Mouse (Mus musculus) MEL (cell line): Measurements from ENCODE around the gene Dmkn. TPM values are rescaled to one million over a fixed set of nuclear protein-coding genes. Genes with fewer than 3 reads are reported as not detected.
A peak's percentile ranks its signal among the peaks of the same experiment; 100 is the strongest.
"Not testable (repeated sequence)": the region's sequence is repeated elsewhere in the genome, so short reads cannot be mapped to it uniquely, and the experiment has no call there.

Experiments used
- DNase-seq: peaks from one replicate; pipeline ENCODE4 v3.0.0; 2011; ENCODE audit warnings: low read depth, low spot score
- H3K27ac ChIP-seq: 2 replicates; pipeline ENCODE4 v1.5.1; 2012; ENCODE audit warnings: low read depth, mild to moderate bottlenecking, control low read depth, low read length, moderate library complexity; ENCODE audit not compliant: control insufficient read depth
- H3K27me3 ChIP-seq, 2 experiments: fragments of 150-350 bp in 1 of 2; sonication (generic) in 1 of 2; 2 replicates each; pipeline ENCODE4 v1.6.1; 2012; ENCODE audit warnings: low read length in 2 of 2, mild to moderate bottlenecking in 2 of 2, improper control_type of control experiment in 1 of 2, moderate library complexity in 1 of 2; ENCODE audit not compliant: insufficient read depth in 2 of 2, control insufficient read depth in 1 of 2
- H3K36me3 ChIP-seq, 2 experiments: 2 replicates each; pipeline ENCODE4 v1.6.1; 2012 to 2014; ENCODE audit warnings: low read length in 2 of 2, improper control_type of control experiment in 1 of 2, inconsistent platforms in 1 of 2, mild to moderate bottlenecking in 1 of 2; ENCODE audit not compliant: insufficient read depth in 2 of 2, control insufficient read depth in 1 of 2
- H3K4me1 ChIP-seq, 2 experiments: fragments of 150-350 bp in 1 of 2; sonication (generic) in 1 of 2; 2 replicates each; pipeline ENCODE4 v1.6.1; 2012; ENCODE audit warnings: low read length in 2 of 2, improper control_type of control experiment in 1 of 2, mild to moderate bottlenecking in 1 of 2; ENCODE audit not compliant: insufficient read depth in 2 of 2, control insufficient read depth in 1 of 2
- H3K4me3 ChIP-seq, 2 experiments: fragments of 150-350 bp in 1 of 2; sonication (generic) in 1 of 2; 2 replicates each; pipeline ENCODE4 v1.5.1; 2012; ENCODE audit warnings: low read depth in 2 of 2, low read length in 2 of 2, mild to moderate bottlenecking in 2 of 2, moderate library complexity in 2 of 2, control low read depth in 1 of 2, improper control_type of control experiment in 1 of 2; ENCODE audit not compliant: control insufficient read depth in 1 of 2, insufficient read depth in 1 of 2
- H3K79me2 ChIP-seq: 2 replicates; pipeline ENCODE4 v1.6.1; 2012; ENCODE audit warnings: mild to moderate bottlenecking, low read length, moderate library complexity; ENCODE audit not compliant: control insufficient read depth, poor library complexity, insufficient read depth
- H3K9ac ChIP-seq: 2 replicates; pipeline ENCODE4 v1.6.1; 2012; ENCODE audit warnings: low read depth, mild to moderate bottlenecking, control low read depth, low read length, moderate library complexity; ENCODE audit not compliant: control insufficient read depth, poor library complexity, severe bottlenecking
- H3K9me3 ChIP-seq: fragments of 150-350 bp; sonication (generic); replicated peaks from 2 replicates; pipeline ENCODE4 v1.6.1; 2012; ENCODE audit warnings: mild to moderate bottlenecking, low read length, improper control_type of control experiment, moderate library complexity; ENCODE audit not compliant: insufficient read depth
- BHLHE40 ChIP-seq: IDR thresholded peaks from 2 replicates; pipeline ENCODE4 v1.6.1; 2012; ENCODE audit warnings: low read depth, mild to moderate bottlenecking, inconsistent platforms, low read length, improper control_type of control experiment, borderline replicate concordance
- EP300 ChIP-seq, 2 experiments: IDR thresholded peaks; 2 replicates each; pipeline ENCODE4 v1.6.1; 2011; ENCODE audit warnings: improper control_type of control experiment in 2 of 2, low read length in 2 of 2, low read depth in 1 of 2, mild to moderate bottlenecking in 1 of 2
- GATA1 ChIP-seq: IDR thresholded peaks from 2 replicates; pipeline ENCODE4 v1.6.1; 2011; ENCODE audit warnings: low read depth, low read length, improper control_type of control experiment
- HCFC1 ChIP-seq: IDR thresholded peaks from 2 replicates; pipeline ENCODE4 v1.6.1; 2012; ENCODE audit warnings: low read depth, mild to moderate bottlenecking, inconsistent platforms, low read length, improper control_type of control experiment, moderate library complexity
- KAT2A ChIP-seq: conservative IDR thresholded peaks from 2 replicates; pipeline ENCODE4 v1.6.1; 2012; ENCODE audit warnings: low read depth, low read length, improper control_type of control experiment, inconsistent platforms
- NELFE ChIP-seq: IDR thresholded peaks from 2 replicates; pipeline ENCODE4 v1.6.1; 2011; ENCODE audit warnings: low read depth, low read length, improper control_type of control experiment
- NRF1 ChIP-seq: IDR thresholded peaks from 2 replicates; pipeline ENCODE4 v1.6.1; 2014; ENCODE audit warnings: low read depth, mild to moderate bottlenecking, inconsistent platforms, low read length, improper control_type of control experiment, moderate library complexity; ENCODE audit not compliant: poor library complexity, insufficient read depth, severe bottlenecking
- POLR2AphosphoS2 ChIP-seq: IDR thresholded peaks from 2 replicates; pipeline ENCODE4 v1.6.1; 2011; ENCODE audit warnings: low read length, improper control_type of control experiment
- SIN3A ChIP-seq: IDR thresholded peaks from 2 replicates; pipeline ENCODE4 v1.6.1; 2012; ENCODE audit warnings: low read length, improper control_type of control experiment, inconsistent platforms
- SMC3 ChIP-seq: IDR thresholded peaks from 2 replicates; pipeline ENCODE4 v1.6.1; 2011; ENCODE audit warnings: low read depth, low read length, improper control_type of control experiment
- TBP ChIP-seq: IDR thresholded peaks from 2 replicates; pipeline ENCODE4 v1.8.0; 2011; ENCODE audit warnings: low read depth, low read length, improper control_type of control experiment
- UBTF ChIP-seq: IDR thresholded peaks from 2 replicates; pipeline ENCODE4 v1.6.1; 2012; ENCODE audit warnings: low read depth, mild to moderate bottlenecking, inconsistent platforms, low read length, improper control_type of control experiment, moderate library complexity, borderline replicate concordance; ENCODE audit not compliant: insufficient read depth
- USF1 ChIP-seq: IDR thresholded peaks from 2 replicates; pipeline ENCODE4 v1.6.1; 2014; ENCODE audit warnings: low read depth, mild to moderate bottlenecking, inconsistent platforms, low read length, improper control_type of control experiment, moderate library complexity
- ZMIZ1 ChIP-seq: IDR thresholded peaks from 2 replicates; pipeline ENCODE4 v1.6.1; 2012; ENCODE audit warnings: low read depth, mild to moderate bottlenecking, inconsistent platforms, low read length, improper control_type of control experiment, moderate library complexity
- ZNF384 ChIP-seq: IDR thresholded peaks from 2 replicates; pipeline ENCODE4 v1.6.1; 2012; ENCODE audit warnings: low read depth, mild to moderate bottlenecking, inconsistent platforms, low read length, improper control_type of control experiment
- polyA plus RNA-seq, 2 experiments: library from polyadenylated mRNA; stranded (reverse) in 1 of 2; unstranded in 1 of 2; fragments of >175 nt in 1 of 2; fragments of >200 nt in 1 of 2; gene quantifications; 2 replicates each; pipeline versions ENCODE4 v1.2.1 to v1.2.4; 2012; ENCODE audit warnings: low replicate concordance in 2 of 2, low read depth in 1 of 2; ENCODE audit not compliant: insufficient read length in 2 of 2, insufficient read depth in 1 of 2, missing spikeins in 1 of 2
- total RNA-seq: library from RNA; depleted of rRNA; stranded (reverse); fragments of 300-350 nt; gene quantifications from 2 replicates; pipeline ENCODE4 v1.2.3, GENCODE M21; 2012; rRNA removed

The Dmkn gene
- total and polyA plus RNA-seq, 3 experiments, result not detected

DNA sequence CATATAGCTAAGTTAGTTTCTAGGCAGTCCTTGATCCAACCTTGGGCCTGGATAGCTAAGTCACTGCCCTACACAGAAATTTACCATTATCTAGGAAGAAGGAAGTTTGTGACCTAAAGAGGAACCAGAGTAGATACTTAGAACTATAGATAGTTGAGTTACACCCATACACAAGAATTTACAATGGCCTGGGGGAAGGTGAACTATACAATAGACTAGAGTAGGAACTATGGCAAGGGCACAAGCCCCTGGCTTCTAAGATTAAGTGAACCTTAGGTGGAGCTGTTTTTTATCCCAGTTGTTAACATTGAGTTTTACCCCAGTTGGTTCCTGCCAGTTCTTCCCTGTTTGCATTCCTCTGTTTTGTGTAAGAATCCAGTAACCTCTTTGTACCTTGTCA is 65.3 kb downstream of the Dmkn start:
- peak; percentile 43 for DNase-seq
- not testable (repeated sequence) for H3K79me2 ChIP-seq, H3K9me3 ChIP-seq, H3K4me3 ChIP-seq, H3K9ac ChIP-seq, H3K27me3 ChIP-seq
- Histone ChIP-seq H3K27ac (peak overlapping the region; percentile 41; the same call in 1 of the 2 replicates), H3K36me3 (peaks cover 0 to 15% of the 10 kb centered on the region in 2 experiments; a peak in 2 of 4 replicates), H3K4me1 (peaks cover 6 to 21% of the 10 kb centered on the region in 2 experiments; a peak in 3 of 4 replicates)

- Histone ChIP-seq H3K36me3 (peaks cover 0 to 15% of the 10 kb centered on the region in 2 experiments; a peak in 2 of 4 replicates), H3K4me3 (no peak overlapping the region), H3K9me3 (no peaks in the 10 kb centered on the region), H3K4me1 (peaks cover 6 to 21% of the 10 kb centered on the region in 2 experiments; a peak in 3 of 4 replicates), H3K27ac (peak overlapping the region; percentile 41), H3K27me3 (no peaks in the 10 kb centered on the region)
- TF ChIP-seq NRF1 (no peak), USF1 (no peak), TBP (no peak), POLR2AphosphoS2 (no peak), NELFE (no peak), BHLHE40 (no peak), ZMIZ1 (no peak), UBTF (no peak), GATA1 (no peak), EP300 (IDR thresholded peaks at IDR 0.05; ENCODE audit: low read depth in 1 of 2, low read length in 2 of 2) (no peak), HCFC1 (no peak), ZNF384 (no peak), SMC3 (no peak), SIN3A (no peak), KAT2A (no peak)
- TF ChIP-seq, all 39 proteins: peak for 0
- no peaks in the 10 kb centered on the region for H3K79me2 ChIP-seq
- peak overlapping the region; percentile 11; the same call in 1 of the 2 replicates for H3K9ac ChIP-seq
- no peak for DNase-seq
These were observed 65.9 kb downstream of the Dmkn start for GRCm38 (mm10) chr7:30829428-30829827.

Other genes with a start within 250 kb of the Dmkn start
Only the 30 nearest of the 32 such genes appear.
- gene Proser3, start 211.5 kb upstream of the Dmkn start, total RNA-seq, result 2.3 and 2.4 TPM in 2 replicates
- 1 to 10 TPM in 1 of 2 experiments, not detected in 1; 8.9 TPM for gene Proser3, start 211.5 kb upstream of the Dmkn start, polyA plus RNA-seq
- 10.9 and 12.0 TPM in 2 replicates for gene Lin37, start 203.9 kb upstream of the Dmkn start, total RNA-seq
- 10 to 100 TPM in 1 of 2 experiments, not detected in 1; 49.8 TPM for gene Lin37, start 203.9 kb upstream of the Dmkn start, polyA plus RNA-seq
- gene U2af1l4, start 200.5 kb upstream of the Dmkn start, total RNA-seq, result 67.2 and 74.2 TPM in 2 replicates
- gene U2af1l4, start 200.5 kb upstream of the Dmkn start, polyA plus RNA-seq, result 10 to 100 TPM in 1 of 2 experiments, not detected in 1; 72.5 TPM
- gene Gm49396, start 200.4 kb upstream of the Dmkn start, total RNA-seq, result 1.4 and 1.9 TPM in 2 replicates
- gene Gm49396, start 200.4 kb upstream of the Dmkn start, polyA plus RNA-seq, result 1 to 10 TPM in 1 of 2 experiments, not detected in 1; 4.2 TPM
- 43.0 and 60.8 TPM in 2 replicates for gene Psenen, start 200.1 kb upstream of the Dmkn start, total RNA-seq
- 100 to 1,000 TPM in 1 of 2 experiments, not detected in 1; 157 TPM for gene Psenen, start 200.1 kb upstream of the Dmkn start, polyA plus RNA-seq
- 1.3 and 1.7 TPM in 2 replicates for gene Igflr1, start 198.3 kb upstream of the Dmkn start, total RNA-seq
- gene Igflr1, start 198.3 kb upstream of the Dmkn start, polyA plus RNA-seq, result 1 to 10 TPM in 1 of 2 experiments, not detected in 1; 3.1 TPM
- 13.2 and 15.6 TPM in 2 replicates for gene Kmt2b, start 175.0 kb upstream of the Dmkn start, total RNA-seq
- 10 to 100 TPM in 1 of 2 experiments, not detected in 1; 48.2 TPM for gene Kmt2b, start 175.0 kb upstream of the Dmkn start, polyA plus RNA-seq
- gene Zbtb32, start 164.8 kb upstream of the Dmkn start, total RNA-seq, result 20.1 and 25.9 TPM in 2 replicates
- gene Zbtb32, start 164.8 kb upstream of the Dmkn start, polyA plus RNA-seq, result 10 to 100 TPM in 1 of 2 experiments, not detected in 1; 32.8 TPM
- 0.42 and 0.54 TPM in 2 replicates for gene Upk1a, start 150.9 kb upstream of the Dmkn start, total RNA-seq
- gene Upk1a, start 150.9 kb upstream of the Dmkn start, polyA plus RNA-seq, result 1 to 10 TPM in 1 of 2 experiments, not detected in 1; 1.6 TPM
- gene Cox6b1, start 137.6 kb upstream of the Dmkn start, total RNA-seq, result 566 and 611 TPM in 2 replicates
- 100 to 1,000 TPM in 1 of 2 experiments, not detected in 1; 799 TPM for gene Cox6b1, start 137.6 kb upstream of the Dmkn start, polyA plus RNA-seq
- 0.15 TPM in 1 of 2 replicates, not detected in the other for gene Etv2, start 127.9 kb upstream of the Dmkn start, total RNA-seq
- not detected for gene Etv2, start 127.9 kb upstream of the Dmkn start, polyA plus RNA-seq
- gene Rbm42, start 113.4 kb upstream of the Dmkn start, total RNA-seq, result 103 and 124 TPM in 2 replicates
- 100 to 1,000 TPM in 1 of 2 experiments, not detected in 1; 129 TPM for gene Rbm42, start 113.4 kb upstream of the Dmkn start, polyA plus RNA-seq
- gene Haus5, start 98.8 kb upstream of the Dmkn start, total RNA-seq, result 34.3 and 35.0 TPM in 2 replicates
- 10 to 100 TPM in 1 of 2 experiments, not detected in 1; 55.9 TPM for gene Haus5, start 98.8 kb upstream of the Dmkn start, polyA plus RNA-seq
- not detected in 2 replicates for gene Pmis2, start 92.2 kb upstream of the Dmkn start, total RNA-seq
- gene Pmis2, start 92.2 kb upstream of the Dmkn start, polyA plus RNA-seq, result not detected
- gene 2200002J24Rik, start 64.8 kb upstream of the Dmkn start, total RNA-seq, result 0.52 TPM in 1 of 2 replicates, not detected in the other
- gene 2200002J24Rik, start 64.8 kb upstream of the Dmkn start, polyA plus RNA-seq, result 1 to 10 TPM in 1 of 2 experiments, not detected in 1; 1.2 TPM
- 2.7 and 3.0 TPM in 2 replicates for gene Atp4a, start 51.5 kb upstream of the Dmkn start, total RNA-seq
- gene Atp4a, start 51.5 kb upstream of the Dmkn start, polyA plus RNA-seq, result 1 to 10 TPM in 1 of 2 experiments, not detected in 1; 1.5 TPM
- gene Tmem147, start 34.2 kb upstream of the Dmkn start, total RNA-seq, result 218 and 266 TPM in 2 replicates
- 100 to 1,000 TPM; 307 to 324 TPM for gene Tmem147, start 34.2 kb upstream of the Dmkn start, polyA plus RNA-seq
- gene Gapdhs, start 20.1 kb upstream of the Dmkn start, total RNA-seq, result not detected in 2 replicates
- under 1 TPM in 1 of 2 experiments, not detected in 1; 0.49 TPM for gene Gapdhs, start 20.1 kb upstream of the Dmkn start, polyA plus RNA-seq
- gene Sbsn, start 12.3 kb upstream of the Dmkn start, total RNA-seq, result 1.2 TPM in 1 of 2 replicates, not detected in the other
- gene Sbsn, start 12.3 kb upstream of the Dmkn start, polyA plus RNA-seq, result under 1 TPM in 1 of 2 experiments, not detected in 1; 0.17 TPM
- not detected in 2 replicates for gene Krtdap, start 24.1 kb downstream of the Dmkn start, total RNA-seq
- gene Krtdap, start 24.1 kb downstream of the Dmkn start, polyA plus RNA-seq, result not detected
- gene Ffar2, start 60.0 kb downstream of the Dmkn start, total RNA-seq, result not detected in 2 replicates
- under 1 TPM in 1 of 2 experiments, not detected in 1; 0.04 TPM for gene Ffar2, start 60.0 kb downstream of the Dmkn start, polyA plus RNA-seq
- not detected in 2 replicates for gene Ffar3, start 92.4 kb downstream of the Dmkn start, total RNA-seq
- gene Ffar3, start 92.4 kb downstream of the Dmkn start, polyA plus RNA-seq, result not detected
- gene Ffar1, start 97.8 kb downstream of the Dmkn start, total RNA-seq, result not detected in 2 replicates
- gene Ffar1, start 97.8 kb downstream of the Dmkn start, polyA plus RNA-seq, result not detected
- not detected in 2 replicates for gene Cd22, start 116.6 kb downstream of the Dmkn start, total RNA-seq
- under 1 TPM in 1 of 2 experiments, not detected in 1; 0.07 TPM for gene Cd22, start 116.6 kb downstream of the Dmkn start, polyA plus RNA-seq
- gene Mag, start 151.1 kb downstream of the Dmkn start, total RNA-seq, result not detected in 2 replicates
- not detected for gene Mag, start 151.1 kb downstream of the Dmkn start, polyA plus RNA-seq
- gene Hamp2, start 160.9 kb downstream of the Dmkn start, total RNA-seq, result not detected in 2 replicates
- not detected for gene Hamp2, start 160.9 kb downstream of the Dmkn start, polyA plus RNA-seq
- not detected in 2 replicates for gene Hamp, start 180.3 kb downstream of the Dmkn start, total RNA-seq
- not detected for gene Hamp, start 180.3 kb downstream of the Dmkn start, polyA plus RNA-seq
- gene Usf2, start 193.0 kb downstream of the Dmkn start, total RNA-seq, result 34.4 and 43.0 TPM in 2 replicates
- 100 to 1,000 TPM in 1 of 2 experiments, not detected in 1; 144 TPM for gene Usf2, start 193.0 kb downstream of the Dmkn start, polyA plus RNA-seq
- gene Lsr, start 209.7 kb downstream of the Dmkn start, total RNA-seq, result not detected in 2 replicates
- gene Lsr, start 209.7 kb downstream of the Dmkn start, polyA plus RNA-seq, result under 1 TPM in 1 of 2 experiments, not detected in 1; 0.22 TPM
- gene Fam187b, start 210.0 kb downstream of the Dmkn start, total RNA-seq, result not detected in 2 replicates
- not detected for gene Fam187b, start 210.0 kb downstream of the Dmkn start, polyA plus RNA-seq